8 mouse cellular contexts compared by ENCODE assay signal in the genomic region with DNA sequence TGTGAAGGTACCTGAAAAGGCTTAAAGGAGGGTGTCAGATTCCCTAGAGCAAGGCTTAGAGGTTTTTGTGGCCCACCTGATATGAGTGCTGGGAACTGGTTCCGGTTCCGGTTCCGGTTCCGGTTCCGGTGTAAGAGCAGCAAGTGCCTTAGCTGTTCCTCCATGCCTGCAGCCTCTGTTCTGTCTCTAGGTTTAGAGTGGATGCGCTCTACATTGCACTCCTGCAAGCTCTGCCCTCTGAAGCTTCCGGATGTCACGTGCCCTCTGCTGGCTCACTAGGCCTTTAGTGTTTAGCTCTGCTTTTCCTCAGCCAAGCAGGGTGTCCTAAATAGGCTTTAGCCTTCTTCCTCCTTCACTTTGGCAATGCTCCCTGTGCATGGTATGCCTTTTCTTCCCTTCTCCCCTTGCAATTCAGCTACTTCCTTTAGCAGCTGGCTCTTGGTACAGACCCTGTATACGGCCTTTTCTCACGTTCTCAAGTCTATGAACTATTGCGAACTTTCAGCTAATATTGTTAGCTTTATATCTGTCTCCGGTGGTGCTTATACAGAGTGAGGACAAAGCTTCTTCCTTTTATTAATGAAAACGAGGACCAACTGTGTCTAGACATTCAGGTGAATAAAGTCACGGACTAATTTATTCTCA. TPM values are rescaled to one million over a fixed set of nuclear protein-coding genes. Genes with fewer than 3 reads are reported as not detected.
DNase-seq lines count a peak whose midpoint lies in the region; ATAC-seq lines count a peak whose summit lies in the region.

No protein-coding gene starts in this region.

- 21% methylated on average over 14 of the region's 14 CpGs for WGBS in heart, embryonic 12.5 days
- WGBS in kidney, embryonic 16.5 days, result 17% methylated on average over 14 of the region's 14 CpGs
- WGBS in liver, embryonic 11.5 days, result 19% methylated on average over 14 of the region's 14 CpGs
- 21% methylated on average over 14 of the region's 14 CpGs for WGBS in stomach, embryonic 14.5 days

- H3K4me3 ChIP-seq in heart, embryonic 12.5 days, result peak overlapping the region; percentile 86
- peak overlapping the region; percentile 84 for H3K4me3 ChIP-seq in kidney, embryonic 16.5 days (ENCODE audit: low read length)
- peak overlapping the region; percentile 96 for H3K4me3 ChIP-seq in liver, embryonic 11.5 days (ENCODE audit: low read depth, low read length)
- H3K4me3 ChIP-seq in stomach, embryonic 14.5 days (ENCODE audit: low read depth, low read length), result peak overlapping the region; percentile 59

- H3K9ac ChIP-seq in heart, embryonic 12.5 days, result no peak overlapping the region; the same call in 1 of the 2 replicates
- peak overlapping the region; percentile 28; the same call in 1 of the 2 replicates for H3K9ac ChIP-seq in kidney, embryonic 16.5 days (replicated peaks; ENCODE audit: low read length)
- peak overlapping the region; percentile 44 for H3K9ac ChIP-seq in liver, embryonic 11.5 days (ENCODE audit: low read depth, low read length)
- H3K9ac ChIP-seq in stomach, embryonic 14.5 days (replicated peaks; ENCODE audit: low read depth, low read length), result no peak overlapping the region

- ATAC-seq in erythroblast, adult 5-6 weeks (replicated peaks; ENCODE audit: low FRiP score, poor library complexity, severe bottlenecking), result peak; percentile 46
- ATAC-seq in heart, embryonic 12.5 days (ENCODE audit: insufficient number of reproducible peaks, low FRiP score), result no peak
- ATAC-seq in kidney, embryonic 16.5 days (ENCODE audit: low FRiP score, low TSS enrichment), result no peak
- no peak for ATAC-seq in liver, embryonic 11.5 days (replicated peaks; ENCODE audit: low FRiP score)
- peak; percentile 59 for ATAC-seq in monocyte, adult 5-6 weeks (replicated peaks; ENCODE audit: insufficient number of reproducible peaks, low FRiP score, low TSS enrichment, poor library complexity, severe bottlenecking)
- no peak for ATAC-seq in stomach, embryonic 14.5 days (ENCODE audit: insufficient number of reproducible peaks, insufficient read depth, low FRiP score, low read depth)

- peaks cover 8% of the 10 kb centered on the region; the same call in 1 of the 2 replicates for H3K36me3 ChIP-seq in heart, embryonic 12.5 days
- H3K36me3 ChIP-seq in kidney, embryonic 16.5 days (ENCODE audit: insufficient read depth, low read length), result 0 out of 2 replicates have a peak, but pooled peaks cover 1% of the 10 kb centered on the region
- peaks cover 4% of the 10 kb centered on the region; the same call in 1 of the 2 replicates for H3K36me3 ChIP-seq in liver, embryonic 11.5 days (ENCODE audit: control insufficient read depth, insufficient read depth, low read length)
- peaks cover 8% of the 10 kb centered on the region; the same call in 1 of the 2 replicates for H3K36me3 ChIP-seq in stomach, embryonic 14.5 days (ENCODE audit: control insufficient read depth, insufficient read depth, low read length)

- H3K27ac ChIP-seq in heart, embryonic 12.5 days (ENCODE audit: poor library complexity, severe bottlenecking), result peak overlapping the region; percentile 89
- H3K27ac ChIP-seq in kidney, embryonic 16.5 days (ENCODE audit: low read length), result peak overlapping the region; percentile 64
- peak overlapping the region; percentile 84 for H3K27ac ChIP-seq in liver, embryonic 11.5 days (ENCODE audit: low read depth, low read length)
- peak overlapping the region; percentile 88 for H3K27ac ChIP-seq in stomach, embryonic 14.5 days (ENCODE audit: low read length)

- no peaks in the 10 kb centered on the region for H3K27me3 ChIP-seq in heart, embryonic 12.5 days (replicated peaks)
- H3K27me3 ChIP-seq in kidney, embryonic 16.5 days (ENCODE audit: insufficient read depth, low read length), result no peaks in the 10 kb centered on the region
- H3K27me3 ChIP-seq in liver, embryonic 11.5 days (replicated peaks; ENCODE audit: control insufficient read depth, insufficient read depth, low read length), result no peaks in the 10 kb centered on the region
- no peaks in the 10 kb centered on the region for H3K27me3 ChIP-seq in stomach, embryonic 14.5 days (ENCODE audit: control insufficient read depth, insufficient read depth, low read length)

- H3K4me1 ChIP-seq in heart, embryonic 12.5 days (replicated peaks), result peaks cover 24% of the 10 kb centered on the region
- H3K4me1 ChIP-seq in kidney, embryonic 16.5 days (ENCODE audit: insufficient read depth, low read length), result peaks cover 33% of the 10 kb centered on the region
- H3K4me1 ChIP-seq in liver, embryonic 11.5 days (replicated peaks; ENCODE audit: control insufficient read depth, insufficient read depth, low read length), result peaks cover 25% of the 10 kb centered on the region
- H3K4me1 ChIP-seq in stomach, embryonic 14.5 days (ENCODE audit: control insufficient read depth, insufficient read depth, low read length), result peaks cover 10% of the 10 kb centered on the region

- DNase-seq in 416B (ENCODE audit: low read depth), result peak; percentile 94
- peak; percentile 47 for DNase-seq in adrenal gland, postnatal 25 days
- DNase-seq in liver, embryonic 11.5 days (ENCODE audit: low spot score), result peak; percentile 54

- H3K9me3 ChIP-seq in heart, embryonic 12.5 days (replicated peaks), result no peaks in the 10 kb centered on the region
- H3K9me3 ChIP-seq in kidney, embryonic 16.5 days (ENCODE audit: low read length), result no peaks in the 10 kb centered on the region
- H3K9me3 ChIP-seq in liver, embryonic 11.5 days (ENCODE audit: control insufficient read depth, low read length), result no peaks in the 10 kb centered on the region
- no peaks in the 10 kb centered on the region for H3K9me3 ChIP-seq in stomach, embryonic 14.5 days (ENCODE audit: control insufficient read depth, low read depth, low read length)

- peak overlapping the region; percentile 73 for H3K4me2 ChIP-seq in heart, embryonic 12.5 days
- H3K4me2 ChIP-seq in kidney, embryonic 16.5 days (replicated peaks; ENCODE audit: low read depth, low read length), result peak overlapping the region; percentile 49
- peak overlapping the region; percentile 73 for H3K4me2 ChIP-seq in liver, embryonic 11.5 days
- H3K4me2 ChIP-seq in stomach, embryonic 14.5 days (replicated peaks; ENCODE audit: low read depth, low read length), result peak overlapping the region; percentile 48

RNA-seq across cellular contexts. Expression of a gene that starts 1.0 kb away (rescaled TPM):
- total RNA-seq in adrenal gland, postnatal 25 days (2021), result 58.2 and 62.4 TPM in 2 replicates
- total RNA-seq in erythroblast, adult 5-6 weeks (2015; ENCODE audit: low replicate concordance), result 4.0 TPM in 2 replicates
- 3.4 and 6.6 TPM in 2 replicates for total RNA-seq in erythroblast, adult 5-6 weeks (2017; ENCODE audit: low replicate concordance)
- 22.0 TPM in 2 replicates for polyA plus RNA-seq in heart, embryonic 12.5 days (2016; fragmentation: Nextera tagmentation; extraction: Ambion mirVana)
- 9.1 and 15.3 TPM in 2 replicates for polyA plus RNA-seq in kidney, embryonic 16.5 days (2015; fragmentation: Nextera tagmentation; extraction: Ambion mirVana)
- polyA plus RNA-seq in liver, embryonic 11.5 days (2014; fragmentation: Nextera tagmentation; extraction: Ambion mirVana), result 17.6 and 18.1 TPM in 2 replicates
- 12.4 to 19.9 TPM (median 16.8 TPM) in 3 replicates for total RNA-seq in monocyte, adult 5-6 weeks (2017)
- polyA plus RNA-seq in stomach, embryonic 14.5 days (2014; fragmentation: Nextera tagmentation; extraction: Ambion mirVana), result 17.2 and 22.7 TPM in 2 replicates

RNA-seq across cellular contexts. Expression of a gene that starts 3.1 kb away (rescaled TPM):
- 6.6 and 10.1 TPM in 2 replicates for total RNA-seq in adrenal gland, postnatal 25 days (2021)
- not detected in 2 replicates for total RNA-seq in erythroblast, adult 5-6 weeks (2015; ENCODE audit: low replicate concordance)
- not detected in 2 replicates for total RNA-seq in erythroblast, adult 5-6 weeks (2017; ENCODE audit: low replicate concordance)
- polyA plus RNA-seq in heart, embryonic 12.5 days (2016; fragmentation: Nextera tagmentation; extraction: Ambion mirVana), result 15.2 and 17.1 TPM in 2 replicates
- polyA plus RNA-seq in kidney, embryonic 16.5 days (2015; fragmentation: Nextera tagmentation; extraction: Ambion mirVana), result 32.7 and 35.2 TPM in 2 replicates
- polyA plus RNA-seq in liver, embryonic 11.5 days (2014; fragmentation: Nextera tagmentation; extraction: Ambion mirVana), result 9.3 and 10.5 TPM in 2 replicates
- not detected in 3 replicates for total RNA-seq in monocyte, adult 5-6 weeks (2017)
- 27.0 and 27.6 TPM in 2 replicates for polyA plus RNA-seq in stomach, embryonic 14.5 days (2014; fragmentation: Nextera tagmentation; extraction: Ambion mirVana)

RNA-seq across cellular contexts. Expression of a gene that starts 37.2 kb away (rescaled TPM):
- 0.67 and 1.1 TPM in 2 replicates for total RNA-seq in adrenal gland, postnatal 25 days (2021)
- not detected in 2 replicates for total RNA-seq in erythroblast, adult 5-6 weeks (2015; ENCODE audit: low replicate concordance)
- total RNA-seq in erythroblast, adult 5-6 weeks (2017; ENCODE audit: low replicate concordance), result 0.42 TPM in 1 of 2 replicates, not detected in the other
- not detected in 2 replicates for polyA plus RNA-seq in heart, embryonic 12.5 days (2016; fragmentation: Nextera tagmentation; extraction: Ambion mirVana)
- 0.60 and 0.71 TPM in 2 replicates for polyA plus RNA-seq in kidney, embryonic 16.5 days (2015; fragmentation: Nextera tagmentation; extraction: Ambion mirVana)
- 0.13 and 0.40 TPM in 2 replicates for polyA plus RNA-seq in liver, embryonic 11.5 days (2014; fragmentation: Nextera tagmentation; extraction: Ambion mirVana)
- total RNA-seq in monocyte, adult 5-6 weeks (2017), result 0.43 to 0.67 TPM in 2 of 3 replicates, not detected in the other
- polyA plus RNA-seq in stomach, embryonic 14.5 days (2014; fragmentation: Nextera tagmentation; extraction: Ambion mirVana), result 0.24 TPM in 1 of 2 replicates, not detected in the other

RNA-seq across cellular contexts. Expression of a gene that starts 39.6 kb away (rescaled TPM):
- total RNA-seq in adrenal gland, postnatal 25 days (2021), result 74.4 and 98.1 TPM in 2 replicates
- 5.2 TPM in 1 of 2 replicates, not detected in the other for total RNA-seq in erythroblast, adult 5-6 weeks (2015; ENCODE audit: low replicate concordance)
- 0.34 TPM in 1 of 2 replicates, not detected in the other for total RNA-seq in erythroblast, adult 5-6 weeks (2017; ENCODE audit: low replicate concordance)
- polyA plus RNA-seq in heart, embryonic 12.5 days (2016; fragmentation: Nextera tagmentation; extraction: Ambion mirVana), result 26.2 and 26.4 TPM in 2 replicates
- polyA plus RNA-seq in kidney, embryonic 16.5 days (2015; fragmentation: Nextera tagmentation; extraction: Ambion mirVana), result 24.9 and 30.7 TPM in 2 replicates
- polyA plus RNA-seq in liver, embryonic 11.5 days (2014; fragmentation: Nextera tagmentation; extraction: Ambion mirVana), result 19.9 and 21.6 TPM in 2 replicates
- total RNA-seq in monocyte, adult 5-6 weeks (2017), result 3.7 to 6.4 TPM (median 4.2 TPM) in 3 replicates
- polyA plus RNA-seq in stomach, embryonic 14.5 days (2014; fragmentation: Nextera tagmentation; extraction: Ambion mirVana), result 44.2 and 46.9 TPM in 2 replicates

RNA-seq across cellular contexts. Expression of a gene that starts 43.8 kb away (rescaled TPM):
- 4.5 and 5.2 TPM in 2 replicates for total RNA-seq in adrenal gland, postnatal 25 days (2021)
- total RNA-seq in erythroblast, adult 5-6 weeks (2015; ENCODE audit: low replicate concordance), result 0.63 TPM in 1 of 2 replicates, not detected in the other
- not detected in 2 replicates for total RNA-seq in erythroblast, adult 5-6 weeks (2017; ENCODE audit: low replicate concordance)
- 0.69 and 1.0 TPM in 2 replicates for polyA plus RNA-seq in heart, embryonic 12.5 days (2016; fragmentation: Nextera tagmentation; extraction: Ambion mirVana)
- polyA plus RNA-seq in kidney, embryonic 16.5 days (2015; fragmentation: Nextera tagmentation; extraction: Ambion mirVana), result 30.4 and 35.0 TPM in 2 replicates
- 8.1 and 10.1 TPM in 2 replicates for polyA plus RNA-seq in liver, embryonic 11.5 days (2014; fragmentation: Nextera tagmentation; extraction: Ambion mirVana)
- total RNA-seq in monocyte, adult 5-6 weeks (2017), result not detected in 3 replicates
- polyA plus RNA-seq in stomach, embryonic 14.5 days (2014; fragmentation: Nextera tagmentation; extraction: Ambion mirVana), result 1.7 and 1.9 TPM in 2 replicates

Comparison
In these comparisons a context has a peak if more than half of its experiments do, and no peak if none do; other contexts are left out.
1. ATAC-seq: peak in erythroblast, adult 5-6 weeks (single experiment) and monocyte, adult 5-6 weeks (single experiment); none in heart, embryonic 12.5 days (single experiment), kidney, embryonic 16.5 days (single experiment), liver, embryonic 11.5 days (single experiment) and stomach, embryonic 14.5 days (single experiment).
2. H3K9ac ChIP-seq: peak in kidney, embryonic 16.5 days (single experiment) and liver, embryonic 11.5 days (single experiment); none in heart, embryonic 12.5 days (single experiment) and stomach, embryonic 14.5 days (single experiment).
3. Peak in every context shown above with its lines, with median percentiles within 50 percentile points of each other: DNase-seq, H3K27ac ChIP-seq, H3K4me2 ChIP-seq and H3K4me3 ChIP-seq.